Mouse (Mus musculus): Measurements from ENCODE around the gene Rtbdn. TPM values are rescaled to one million over a fixed set of nuclear protein-coding genes. Genes with fewer than 3 reads are reported as not detected.
A peak's percentile ranks its signal among the peaks of the same experiment; 100 is the strongest.

The Rtbdn gene
- polyA plus RNA-seq, 1 experiment from 2014 or later, result not detected

DNA sequence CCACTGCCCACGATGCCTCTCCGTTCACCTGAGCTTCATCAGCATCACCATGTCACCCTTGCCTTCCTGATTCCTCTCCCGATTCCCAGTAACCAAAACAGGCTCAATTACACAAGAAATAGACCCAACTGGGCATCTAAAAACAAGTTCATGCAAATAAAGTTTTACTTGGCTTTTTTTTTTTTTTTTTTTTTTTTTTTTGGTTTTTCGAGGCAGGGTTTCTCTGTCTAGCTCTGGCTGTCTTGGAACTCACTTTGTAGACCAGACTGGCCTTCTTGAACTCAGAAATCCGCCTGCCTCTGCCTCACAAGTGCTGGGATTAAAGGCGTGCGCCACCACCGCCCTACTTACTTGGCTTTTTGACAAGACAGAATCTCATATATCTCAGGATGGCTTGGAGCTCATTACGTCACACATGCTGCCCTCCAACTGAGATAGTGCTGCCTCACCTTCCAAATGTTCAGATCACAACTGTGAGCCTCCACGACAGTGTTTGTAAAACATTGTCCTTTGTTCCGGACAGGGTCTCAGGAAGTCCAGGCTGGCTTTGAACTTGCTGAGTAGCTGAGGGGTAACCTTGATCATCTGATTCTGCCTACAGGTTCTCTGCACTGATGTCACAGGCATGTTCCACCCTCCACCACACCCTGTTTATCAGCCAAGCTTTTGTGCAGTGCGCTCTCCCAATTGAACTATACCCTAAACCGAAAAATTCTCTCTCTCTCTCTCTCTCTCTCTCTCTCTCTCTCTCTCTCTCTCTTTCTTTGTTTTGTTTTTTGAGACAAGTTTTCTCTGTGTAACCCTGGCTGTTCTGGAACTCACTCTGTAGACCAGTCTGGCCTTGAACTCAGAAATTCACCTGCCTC, 8.9 kb upstream of the Rtbdn start:
- Histone ChIP-seq H3K4me2 (ENCODE audit: low read depth, low read length) (peak overlapping the region; percentile 65), H3K4me3 (ENCODE audit: low read depth, low read length) (peak overlapping the region; percentile 43), H3K36me3 (ENCODE audit: control insufficient read depth, insufficient read depth, low read length) (no peaks in the 10 kb centered on the region), H3K9me3 (ENCODE audit: control insufficient read depth, low read length) (0 out of 2 replicates have a peak, but pooled peaks cover 5% of the 10 kb centered on the region), H3K9ac (ENCODE audit: low read depth, low read length) (no peak overlapping the region), H3K27ac (replicated peaks; ENCODE audit: low read depth, low read length) (no peak overlapping the region), H3K27me3 (replicated peaks; ENCODE audit: control insufficient read depth, insufficient read depth, low read length) (peaks cover 60% of the 10 kb centered on the region), H3K4me1 (ENCODE audit: control insufficient read depth, insufficient read depth, low read length) (peaks cover 7% of the 10 kb centered on the region; the same call in 1 of the 2 replicates)
- DNase-seq (ENCODE audit: low spot score), result no peak
- WGBS, result 64% methylated on average over 13 of the region's 13 CpGs
- ATAC-seq (ENCODE audit: low read depth), result no peak

DNA sequence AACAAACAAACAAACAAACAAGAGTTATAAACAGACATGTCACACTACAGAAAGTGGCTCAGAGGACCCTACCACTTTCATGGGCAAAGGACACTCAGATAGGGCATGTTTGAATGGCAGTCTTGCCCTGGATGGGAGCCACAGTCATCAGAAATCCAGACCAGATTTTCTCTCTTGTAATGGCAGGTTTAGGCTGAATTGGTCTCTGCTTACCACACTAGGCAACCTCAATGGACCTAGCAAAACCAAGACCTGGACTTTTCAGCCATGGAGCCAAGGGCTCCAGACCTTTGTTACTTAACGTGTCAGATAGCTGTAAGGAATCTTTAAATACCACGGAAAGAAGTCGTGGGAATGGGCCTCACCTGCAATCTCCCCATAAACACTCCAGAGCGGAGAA, 3.1 kb upstream of the Rtbdn start:
- H3K4me2 ChIP-seq (ENCODE audit: low read depth, low read length), result no peak overlapping the region
- no peak overlapping the region for H3K27ac ChIP-seq (replicated peaks; ENCODE audit: low read depth, low read length)
- no peak overlapping the region for H3K4me3 ChIP-seq (ENCODE audit: low read depth, low read length)
- 0 out of 2 replicates have a peak, but pooled peaks cover 3% of the 10 kb centered on the region for H3K9me3 ChIP-seq (ENCODE audit: control insufficient read depth, low read length)
- H3K9ac ChIP-seq (ENCODE audit: low read depth, low read length), result no peak overlapping the region
- H3K27me3 ChIP-seq (replicated peaks; ENCODE audit: control insufficient read depth, insufficient read depth, low read length), result peaks cover 64% of the 10 kb centered on the region
- peaks cover 5% of the 10 kb centered on the region; the same call in 1 of the 2 replicates for H3K4me1 ChIP-seq (ENCODE audit: control insufficient read depth, insufficient read depth, low read length)
- WGBS, result 14% methylated on average over 4 of the region's 4 CpGs
- DNase-seq (ENCODE audit: low spot score) (no peak), ATAC-seq (ENCODE audit: low read depth) (no peak)
- no peaks in the 10 kb centered on the region for H3K36me3 ChIP-seq (ENCODE audit: control insufficient read depth, insufficient read depth, low read length)

DNA sequence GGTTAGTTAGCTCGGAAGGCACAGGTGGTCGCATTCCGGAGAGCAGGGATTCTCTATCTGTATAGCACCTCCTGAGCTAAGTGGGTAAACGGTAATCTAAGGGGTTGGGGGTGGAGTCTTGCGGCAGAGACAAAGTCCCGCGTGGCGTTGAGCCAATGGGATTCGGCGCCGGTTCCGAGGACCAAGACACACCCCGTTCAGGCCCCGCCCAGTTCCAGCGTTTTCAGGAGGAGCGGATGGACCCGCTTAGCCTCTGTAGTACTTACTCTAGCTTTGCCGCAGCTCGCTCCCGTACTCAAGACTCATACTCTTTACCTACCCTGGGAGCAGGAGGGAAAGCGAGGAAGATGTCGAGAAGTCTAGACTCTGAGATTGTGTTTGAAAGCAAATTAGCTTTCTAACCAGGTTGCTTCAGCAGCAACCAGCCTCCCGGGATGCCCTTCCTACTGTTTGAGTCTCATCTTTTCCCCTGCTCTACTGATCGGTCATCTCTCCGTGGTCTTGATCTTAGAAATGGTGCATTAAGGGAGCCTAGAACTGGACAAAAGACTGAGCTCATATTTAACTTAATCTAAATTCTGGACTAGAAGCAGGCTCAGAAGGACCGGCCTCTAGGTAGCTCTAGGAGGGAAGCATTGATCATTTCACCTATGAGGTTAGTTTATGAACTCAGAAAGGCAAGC, 2.2 kb upstream of the Rtbdn start:
- 4% methylated on average over 25 of the region's 26 CpGs for WGBS
- H3K9me3 ChIP-seq (ENCODE audit: control insufficient read depth, low read length), result no peaks in the 10 kb centered on the region
- H3K27me3 ChIP-seq (replicated peaks; ENCODE audit: control insufficient read depth, insufficient read depth, low read length), result peaks cover 56% of the 10 kb centered on the region
- H3K4me2 ChIP-seq (ENCODE audit: low read depth, low read length), result peak overlapping the region; percentile 13; the same call in 1 of the 2 replicates
- ATAC-seq (ENCODE audit: low read depth) (peak; percentile 47; the same call in 1 of the 2 replicates), DNase-seq (ENCODE audit: low spot score) (peak; percentile 71)
- no peak overlapping the region for H3K4me3 ChIP-seq (ENCODE audit: low read depth, low read length)
- H3K4me1 ChIP-seq (ENCODE audit: control insufficient read depth, insufficient read depth, low read length), result peaks cover 5% of the 10 kb centered on the region; the same call in 1 of the 2 replicates
- no peak overlapping the region for H3K27ac ChIP-seq (replicated peaks; ENCODE audit: low read depth, low read length)
- no peak overlapping the region for H3K9ac ChIP-seq (ENCODE audit: low read depth, low read length)
- H3K36me3 ChIP-seq (ENCODE audit: control insufficient read depth, insufficient read depth, low read length), result no peaks in the 10 kb centered on the region

DNA sequence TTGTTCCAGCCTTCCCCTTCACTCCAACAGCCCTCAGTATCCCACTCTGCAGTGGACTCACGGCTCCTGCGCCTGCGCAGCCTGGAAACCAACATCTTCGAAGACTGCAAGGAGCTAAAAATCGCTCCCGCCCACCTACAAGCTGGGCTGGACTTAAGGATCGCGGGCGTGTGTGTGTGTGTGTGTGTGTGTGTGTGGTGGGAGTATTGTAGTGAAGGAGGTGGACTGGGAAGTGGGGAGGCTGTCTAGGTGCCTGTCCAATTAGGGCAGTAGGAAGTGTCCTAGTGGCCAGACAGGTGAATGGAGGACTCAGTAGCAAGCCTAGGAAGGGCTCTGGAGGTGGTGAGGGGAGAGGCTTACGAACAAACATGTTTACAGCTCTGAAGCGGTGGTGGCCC, 1.6 kb upstream of the Rtbdn start:
- peak overlapping the region; percentile 72 for H3K4me2 ChIP-seq (ENCODE audit: low read depth, low read length)
- H3K36me3 ChIP-seq (ENCODE audit: control insufficient read depth, insufficient read depth, low read length), result no peaks in the 10 kb centered on the region
- peaks cover 61% of the 10 kb centered on the region for H3K27me3 ChIP-seq (replicated peaks; ENCODE audit: control insufficient read depth, insufficient read depth, low read length)
- no peak for DNase-seq (ENCODE audit: low spot score)
- H3K9ac ChIP-seq (ENCODE audit: low read depth, low read length), result no peak overlapping the region
- WGBS, result 5% methylated on average over 11 of the region's 11 CpGs
- no peaks in the 10 kb centered on the region for H3K9me3 ChIP-seq (ENCODE audit: control insufficient read depth, low read length)
- peak overlapping the region; percentile 44 for H3K4me3 ChIP-seq (ENCODE audit: low read depth, low read length)
- ATAC-seq (ENCODE audit: low read depth), result peak; percentile 24; the same call in 1 of the 2 replicates
- peaks cover 5% of the 10 kb centered on the region; the same call in 1 of the 2 replicates for H3K4me1 ChIP-seq (ENCODE audit: control insufficient read depth, insufficient read depth, low read length)
- no peak overlapping the region for H3K27ac ChIP-seq (replicated peaks; ENCODE audit: low read depth, low read length)

DNA sequence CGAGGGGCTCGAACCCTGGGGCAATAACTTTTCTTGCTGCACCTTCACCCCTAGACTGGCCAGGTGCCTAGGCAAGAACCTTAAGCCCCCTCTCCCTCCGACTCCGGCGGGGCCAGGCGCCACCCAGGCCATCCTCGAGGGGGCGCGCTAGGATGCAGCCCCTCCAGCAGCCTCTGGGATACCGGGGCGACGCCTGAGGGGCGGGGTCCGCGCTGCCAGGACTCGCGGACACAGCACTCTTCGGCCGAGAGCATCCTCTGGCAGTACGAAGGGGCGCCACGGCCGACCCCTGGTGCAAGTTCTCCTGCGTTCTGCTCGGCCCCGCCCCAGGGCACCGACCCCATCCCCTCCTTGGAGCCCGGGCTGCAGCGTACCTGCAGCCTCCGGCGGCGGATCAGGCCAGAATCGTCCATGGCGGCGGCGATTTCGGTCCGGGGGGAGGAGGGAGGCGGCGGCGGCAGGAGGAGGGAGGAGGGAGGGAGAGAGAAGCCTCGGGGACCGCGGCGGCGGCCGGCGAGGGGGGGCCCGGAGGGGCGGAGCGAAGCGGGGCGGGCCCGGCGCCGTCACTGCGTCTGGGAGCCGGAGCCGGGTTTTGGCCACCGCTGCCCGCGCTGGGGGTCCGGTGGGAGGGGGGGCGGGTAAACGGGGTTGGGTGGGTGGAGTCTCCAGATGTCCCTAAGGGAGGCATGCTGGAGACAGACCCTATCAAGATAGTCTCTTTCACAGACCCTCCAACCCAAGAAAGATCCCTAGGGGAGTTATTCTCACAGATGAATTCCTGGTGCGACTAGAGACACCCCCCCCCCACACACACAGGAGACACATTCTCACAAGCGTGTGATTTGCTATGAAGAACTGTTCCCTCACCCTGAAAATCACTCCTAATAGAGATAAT, 911 bp upstream of the Rtbdn start:
- DNase-seq (ENCODE audit: low spot score) (no peak), ATAC-seq (ENCODE audit: low read depth) (peak; percentile 24)
- Histone ChIP-seq H3K27ac (replicated peaks; ENCODE audit: low read depth, low read length) (no peak overlapping the region), H3K4me3 (ENCODE audit: low read depth, low read length) (peak overlapping the region; percentile 44), H3K36me3 (ENCODE audit: control insufficient read depth, insufficient read depth, low read length) (no peaks in the 10 kb centered on the region), H3K9me3 (ENCODE audit: control insufficient read depth, low read length) (no peaks in the 10 kb centered on the region), H3K27me3 (replicated peaks; ENCODE audit: control insufficient read depth, insufficient read depth, low read length) (peaks cover 61% of the 10 kb centered on the region), H3K4me2 (ENCODE audit: low read depth, low read length) (peak overlapping the region; percentile 72), H3K4me1 (ENCODE audit: control insufficient read depth, insufficient read depth, low read length) (peaks cover 5% of the 10 kb centered on the region; the same call in 1 of the 2 replicates), H3K9ac (ENCODE audit: low read depth, low read length) (peak overlapping the region; percentile 46; the same call in 1 of the 2 replicates)
- 1% methylated on average over 26 of the region's 67 CpGs for WGBS

DNA sequence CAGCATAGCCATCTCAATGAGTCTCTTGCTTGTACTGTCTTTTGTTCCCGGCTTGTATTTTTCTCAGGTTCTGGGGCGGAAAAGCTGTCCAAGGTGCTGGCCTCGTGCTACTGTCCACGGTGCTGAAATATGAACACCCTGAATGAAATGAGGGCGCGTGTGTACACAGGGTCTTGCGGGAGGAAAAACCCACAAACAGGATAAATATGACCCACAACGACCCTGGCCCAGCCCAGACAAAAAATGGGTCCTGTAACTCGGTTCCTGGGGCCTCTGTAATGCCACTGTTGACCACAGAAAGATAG, 402 bp downstream of the Rtbdn start:
- H3K4me2 ChIP-seq (ENCODE audit: low read depth, low read length), result no peak overlapping the region
- peak; percentile 68 for DNase-seq (ENCODE audit: low spot score)
- no peaks in the 10 kb centered on the region for H3K36me3 ChIP-seq (ENCODE audit: control insufficient read depth, insufficient read depth, low read length)
- ATAC-seq (ENCODE audit: low read depth), result no peak
- no peak overlapping the region for H3K9ac ChIP-seq (ENCODE audit: low read depth, low read length)
- H3K9me3 ChIP-seq (ENCODE audit: control insufficient read depth, low read length), result no peaks in the 10 kb centered on the region
- H3K4me1 ChIP-seq (ENCODE audit: control insufficient read depth, insufficient read depth, low read length), result peaks cover 5% of the 10 kb centered on the region; the same call in 1 of the 2 replicates
- H3K27ac ChIP-seq (replicated peaks; ENCODE audit: low read depth, low read length), result no peak overlapping the region
- peaks cover 65% of the 10 kb centered on the region for H3K27me3 ChIP-seq (replicated peaks; ENCODE audit: control insufficient read depth, insufficient read depth, low read length)
- WGBS, result 16% methylated on average over 9 of the region's 9 CpGs
- H3K4me3 ChIP-seq (ENCODE audit: low read depth, low read length), result no peak overlapping the region

DNA sequence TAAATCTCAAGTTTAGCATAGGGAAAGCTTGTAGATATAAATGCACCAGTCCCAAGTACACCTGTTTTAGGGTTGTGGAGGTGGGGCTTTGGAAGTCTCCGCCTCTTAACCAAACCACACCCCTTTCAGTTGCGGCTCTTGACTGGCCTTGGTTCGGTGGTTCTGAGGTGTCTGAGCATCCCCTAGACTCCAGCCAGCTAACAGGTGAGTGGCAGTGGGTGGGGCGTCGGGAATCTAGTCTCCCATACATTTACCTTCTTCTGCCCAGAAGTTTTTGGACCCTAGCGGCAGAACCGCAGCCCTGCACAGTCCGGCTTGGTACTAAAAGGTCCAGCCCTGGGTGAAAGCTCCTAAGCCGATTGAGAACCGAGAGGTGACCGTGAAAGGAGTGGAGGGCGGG, 3.0 kb downstream of the Rtbdn start:
- Histone ChIP-seq H3K4me2 (ENCODE audit: low read depth, low read length) (no peak overlapping the region), H3K27ac (replicated peaks; ENCODE audit: low read depth, low read length) (no peak overlapping the region), H3K36me3 (ENCODE audit: control insufficient read depth, insufficient read depth, low read length) (no peaks in the 10 kb centered on the region), H3K27me3 (replicated peaks; ENCODE audit: control insufficient read depth, insufficient read depth, low read length) (peaks cover 52% of the 10 kb centered on the region), H3K9me3 (ENCODE audit: control insufficient read depth, low read length) (no peaks in the 10 kb centered on the region), H3K4me1 (ENCODE audit: control insufficient read depth, insufficient read depth, low read length) (peaks cover 8% of the 10 kb centered on the region; the same call in 1 of the 2 replicates), H3K4me3 (ENCODE audit: low read depth, low read length) (no peak overlapping the region), H3K9ac (ENCODE audit: low read depth, low read length) (no peak overlapping the region)
- ATAC-seq (ENCODE audit: low read depth) (no peak), DNase-seq (ENCODE audit: low spot score) (no peak)
- 22% methylated on average over 12 of the region's 12 CpGs for WGBS

Measured in embryonic facial prominence, embryonic 14.5 days (tissue).